Mouse (Mus musculus) thymus, postnatal 0 days (tissue): ENCODE measurements around the gene Hat1. TPM values are rescaled to one million over a fixed set of nuclear protein-coding genes. Genes with fewer than 3 reads are reported as not detected.

Source experiments
- DNase-seq: peaks from one replicate; pipeline ENCODE4 v3.0.0-alpha.2; 2015; ENCODE audit warnings: low spot score
- polyA plus RNA-seq: library from polyadenylated mRNA; unstranded; fragments of >200 nt; fragmentation: Nextera tagmentation; extraction: Ambion mirVana; gene quantifications from 2 replicates; pipeline ENCODE4 v1.2.1, GENCODE M21; 2015

The Hat1 gene
- polyA plus RNA-seq, 1 experiment from 2014 or later, result 147 TPM

- no peak for DNase-seq
These were observed 72.4 kb downstream of the Hat1 start for GRCm38 (mm10) chr2:71461139-71461538.

- DNase-seq, result no peak
These were observed 72.8 kb downstream of the Hat1 start for GRCm38 (mm10) chr2:71461589-71461988.

GRCm38 (mm10) chr2:71462066-71462465 lies 73.3 kb downstream of the Hat1 start:
- no peak for DNase-seq

- DNase-seq, result no peak
These were observed 73.8 kb downstream of the Hat1 start for GRCm38 (mm10) chr2:71462553-71462952.

GRCm38 (mm10) chr2:71466103-71466502 lies 77.3 kb downstream of the Hat1 start:
- no peak for DNase-seq

- no peak for DNase-seq
These were observed 78.2 kb downstream of the Hat1 start for GRCm38 (mm10) chr2:71466861-71467450.

- DNase-seq, result no peak
These were observed 82.3 kb downstream of the Hat1 start for GRCm38 (mm10) chr2:71471094-71471493.

GRCm38 (mm10) chr2:71473830-71474229 lies 85.1 kb downstream of the Hat1 start:
- DNase-seq, result no peak

GRCm38 (mm10) chr2:71474345-71474744 lies 85.6 kb downstream of the Hat1 start:
- DNase-seq, result no peak

- DNase-seq, result no peak
These were observed 86.6 kb downstream of the Hat1 start for GRCm38 (mm10) chr2:71475311-71475710.

GRCm38 (mm10) chr2:71475760-71476159 lies 87.0 kb downstream of the Hat1 start:
- no peak for DNase-seq

- no peak for DNase-seq
These were observed 89.0 kb downstream of the Hat1 start for GRCm38 (mm10) chr2:71477787-71478186.

GRCm38 (mm10) chr2:71479917-71480316 lies 91.2 kb downstream of the Hat1 start:
- DNase-seq, result no peak

- no peak for DNase-seq
These were observed 93.1 kb downstream of the Hat1 start for GRCm38 (mm10) chr2:71481825-71482224.

- DNase-seq, result no peak
These were observed 94.4 kb downstream of the Hat1 start for GRCm38 (mm10) chr2:71483046-71483716.

- DNase-seq, result no peak
These were observed 94.9 kb downstream of the Hat1 start for GRCm38 (mm10) chr2:71483717-71484066.

Other genes with a start within 250 kb of the Hat1 start
- gene Dync1i2, start 177.3 kb upstream of the Hat1 start, polyA plus RNA-seq, result 75.2 and 76.4 TPM in 2 replicates
- gene Slc25a12, start 21.2 kb upstream of the Hat1 start, polyA plus RNA-seq, result 63.2 and 69.6 TPM in 2 replicates
- gene Metap1d, start 64.3 kb downstream of the Hat1 start, polyA plus RNA-seq, result 24.2 and 25.8 TPM in 2 replicates
- 0.12 and 0.44 TPM in 2 replicates for gene Dlx1, start 139.2 kb downstream of the Hat1 start, polyA plus RNA-seq
- gene Dlx2, start 157.8 kb downstream of the Hat1 start, polyA plus RNA-seq, result 0.05 TPM in 1 of 2 replicates, not detected in the other